Mouse (Mus musculus) megakaryocyte, embryonic 14.5 days (primary cell): ENCODE data around the gene Gm9936. TPM values are rescaled to one million over a fixed set of nuclear protein-coding genes. Genes with fewer than 3 reads are reported as not detected.
"Not testable (repeated sequence)": the region's sequence is repeated elsewhere in the genome, so short reads cannot be mapped to it uniquely, and the experiment has no call there.

Experiments
- H3K27me3 ChIP-seq: replicated peaks from 2 replicates; pipeline ENCODE3; 2012; ENCODE audit warnings: inconsistent platforms
- H3K36me3 ChIP-seq: replicated peaks from 2 replicates; pipeline ENCODE3; 2012; ENCODE audit warnings: low read length, inconsistent platforms, mixed read lengths
- H3K4me1 ChIP-seq: 2 replicates; pipeline ENCODE4 v1.6.1; 2012; ENCODE audit warnings: inconsistent platforms
- H3K4me3 ChIP-seq: replicated peaks from 2 replicates; pipeline ENCODE3; 2012; ENCODE audit warnings: moderate library complexity, mild to moderate bottlenecking, inconsistent platforms
- H3K9me3 ChIP-seq: 2 replicates; pipeline ENCODE4 v1.6.1; 2012; ENCODE audit warnings: inconsistent platforms
- FLI1 ChIP-seq: IDR thresholded peaks from 2 replicates; pipeline ENCODE4 v1.6.1; 2012; ENCODE audit warnings: low read length, inconsistent platforms, mixed read lengths
- GATA1 ChIP-seq: IDR thresholded peaks from 3 replicates; pipeline ENCODE4 v1.6.1; 2012; ENCODE audit warnings: mixed read lengths, low read length, inconsistent platforms, borderline replicate concordance
- polyA plus RNA-seq: library from polyadenylated mRNA; stranded (reverse); fragments of >175 nt; gene quantifications from 2 replicates; pipeline ENCODE4 v1.2.3, GENCODE M21; 2012; ENCODE audit warnings: low replicate concordance; ENCODE audit not compliant: insufficient read depth

Gene Gm9936
- not detected in 2 replicates for polyA plus RNA-seq

- H3K9me3 ChIP-seq: no peaks in the 10 kb centered on the region
- no peak within 1 kb of the TSS for H3K4me3 ChIP-seq
- H3K27me3 ChIP-seq: peaks cover 75% of the 10 kb centered on the region
- peaks cover 12% of the 10 kb centered on the region for H3K4me1 ChIP-seq
- H3K36me3 ChIP-seq: no peaks in the 10 kb centered on the region
- TF ChIP-seq FLI1 (no peak), GATA1 (no peak)
These were observed at the start of gene Gm9936 for GRCm38 (mm10) chr5:114858582-114858981. TSS of gene Gm9936 (minus strand) at chr5:114858682.

GRCm38 (mm10) chr5:114902413-114902812 is 43.9 kb upstream of the Gm9936 start:
- peaks cover 5% of the 10 kb centered on the region for H3K4me1 ChIP-seq
- H3K9me3 ChIP-seq: peaks cover 23% of the 10 kb centered on the region
- TF ChIP-seq FLI1: no peak
- no peak for TF ChIP-seq GATA1
- no peak overlapping the region for H3K4me3 ChIP-seq
- H3K36me3 ChIP-seq: peaks cover 18% of the 10 kb centered on the region
- H3K27me3 ChIP-seq: peaks cover 23% of the 10 kb centered on the region

DNA sequence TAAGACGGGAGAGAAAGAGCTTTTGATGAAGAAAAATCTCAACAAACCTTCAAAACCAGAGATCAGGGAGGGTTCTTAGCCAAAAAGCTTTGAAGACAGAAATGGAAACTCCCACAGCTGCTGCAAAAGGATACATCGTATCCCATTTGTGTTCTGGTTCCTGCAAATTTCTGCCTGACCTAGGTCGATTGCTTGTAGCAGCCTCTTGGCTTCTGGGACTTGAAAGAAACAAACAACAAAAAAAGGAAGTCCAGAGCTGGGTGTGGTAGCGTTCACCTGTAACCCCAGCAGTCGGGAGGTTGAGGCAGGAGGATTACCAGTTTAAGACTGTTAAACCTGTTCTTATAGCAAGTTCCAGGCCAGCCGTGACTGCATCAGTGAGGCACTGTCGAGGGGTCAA is 40.4 kb upstream of the Gm9936 start:
- Histone ChIP-seq H3K4me3 (no peak overlapping the region), H3K36me3 (no peaks in the 10 kb centered on the region), H3K9me3 (no peaks in the 10 kb centered on the region), H3K27me3 (peaks cover 19% of the 10 kb centered on the region), H3K4me1 (peaks cover 18% of the 10 kb centered on the region)
- TF ChIP-seq FLI1: no peak
- no peak for TF ChIP-seq GATA1

DNA sequence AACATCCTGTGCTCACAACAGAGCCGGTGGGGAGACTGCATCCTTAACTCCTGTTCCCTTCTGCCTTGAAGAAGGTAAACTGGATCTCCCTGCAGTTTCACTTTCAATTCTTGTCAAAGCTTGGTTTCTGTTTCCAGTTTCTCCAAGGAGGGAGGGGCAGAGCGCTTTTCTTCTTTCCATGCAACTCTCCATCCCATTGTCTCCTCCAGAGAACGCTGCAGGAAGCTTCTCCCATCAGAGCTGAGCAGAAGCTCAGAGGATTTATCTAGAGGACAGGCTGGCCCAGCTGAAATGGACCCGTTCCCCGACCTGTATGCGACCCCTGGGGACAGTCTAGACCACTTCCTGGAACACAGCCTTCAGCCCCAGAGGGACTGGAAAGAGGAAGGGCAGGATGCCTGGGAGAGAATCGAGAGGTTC is 38.9 kb upstream of the Gm9936 start:
- TF ChIP-seq GATA1 (no peak), FLI1 (no peak)
- H3K27me3 ChIP-seq: peaks cover 19% of the 10 kb centered on the region
- peaks cover 18% of the 10 kb centered on the region for H3K4me1 ChIP-seq
- H3K36me3 ChIP-seq: no peaks in the 10 kb centered on the region
- peak overlapping the region; percentile 91 for H3K4me3 ChIP-seq
- no peaks in the 10 kb centered on the region for H3K9me3 ChIP-seq

- H3K4me1 ChIP-seq: peaks cover 18% of the 10 kb centered on the region
- no peaks in the 10 kb centered on the region for H3K9me3 ChIP-seq
- no peaks in the 10 kb centered on the region for H3K36me3 ChIP-seq
- peak within 1 kb of the TSS; percentile 91 for H3K4me3 ChIP-seq
- H3K27me3 ChIP-seq: peaks cover 19% of the 10 kb centered on the region
- TF ChIP-seq FLI1 (no peak), GATA1 (no peak)
These were observed 38.3 kb upstream of the Gm9936 start, which contains the start of gene Oasl2 for GRCm38 (mm10) chr5:114896688-114897373. TSS of gene Oasl2 (plus strand) at chr5:114896936.

- no peak overlapping the region for H3K4me3 ChIP-seq
- no peak for TF ChIP-seq GATA1
- no peak for TF ChIP-seq FLI1
- H3K4me1 ChIP-seq: peaks cover 18% of the 10 kb centered on the region
- H3K9me3 ChIP-seq: no peaks in the 10 kb centered on the region
- peaks cover 12% of the 10 kb centered on the region for H3K27me3 ChIP-seq
- H3K36me3 ChIP-seq: no peaks in the 10 kb centered on the region
These were observed 37.1 kb upstream of the Gm9936 start for GRCm38 (mm10) chr5:114895542-114895941.

DNA sequence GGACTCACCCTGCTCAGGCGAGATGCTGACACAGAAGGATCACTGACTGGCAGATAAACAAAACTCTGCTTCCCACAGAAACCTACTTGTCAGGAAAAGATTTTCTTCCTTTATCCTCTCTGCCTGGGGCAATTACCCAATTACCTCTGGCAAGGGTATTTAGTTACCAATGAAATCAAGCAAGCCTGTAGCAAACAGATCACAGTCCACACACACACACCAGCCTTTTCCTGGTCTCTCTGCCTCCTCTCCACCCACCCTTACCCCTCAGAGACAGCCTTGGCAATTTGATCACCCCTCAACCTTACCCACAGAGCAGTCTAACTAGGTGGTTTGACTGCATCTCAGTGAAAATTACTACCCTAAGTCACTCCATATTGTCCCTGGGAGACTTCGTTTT is 30.5 kb upstream of the Gm9936 start:
- TF ChIP-seq GATA1 (no peak), FLI1 (no peak)
- H3K27me3 ChIP-seq: peaks cover 13% of the 10 kb centered on the region
- H3K4me3 ChIP-seq: no peak overlapping the region
- H3K9me3 ChIP-seq: peaks cover 16% of the 10 kb centered on the region; the same call in 1 of the 2 replicates
- H3K36me3 ChIP-seq: no peaks in the 10 kb centered on the region
- peaks cover 3% of the 10 kb centered on the region; the same call in 1 of the 2 replicates for H3K4me1 ChIP-seq

- H3K4me1 ChIP-seq: peaks cover 3% of the 10 kb centered on the region; the same call in 1 of the 2 replicates
- no peaks in the 10 kb centered on the region for H3K36me3 ChIP-seq
- no peak overlapping the region for H3K4me3 ChIP-seq
- TF ChIP-seq FLI1: no peak
- TF ChIP-seq GATA1: no peak
- peaks cover 21% of the 10 kb centered on the region for H3K27me3 ChIP-seq
- peaks cover 16% of the 10 kb centered on the region; the same call in 1 of the 2 replicates for H3K9me3 ChIP-seq
These were observed 28.3 kb upstream of the Gm9936 start for GRCm38 (mm10) chr5:114886801-114887200.

DNA sequence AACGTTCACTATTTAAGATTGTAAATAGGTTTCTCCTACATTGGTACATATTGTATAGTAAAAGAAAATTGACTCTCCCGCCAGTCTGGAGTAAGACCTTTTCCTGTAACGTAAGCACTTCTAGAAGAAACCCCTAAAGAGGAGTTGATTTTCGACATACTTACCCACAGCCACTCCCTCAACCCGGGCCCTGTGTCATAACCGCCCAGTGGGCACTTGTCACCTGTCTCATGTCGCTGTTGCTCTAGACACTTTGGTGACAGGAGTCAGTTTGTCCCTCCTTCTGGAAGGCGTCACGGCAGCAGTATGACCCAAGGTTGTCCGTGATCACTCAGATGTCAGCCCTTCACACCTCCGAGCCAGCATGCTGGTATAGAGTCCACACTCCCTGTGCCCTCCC is 24.5 kb upstream of the Gm9936 start:
- H3K27me3 ChIP-seq: peaks cover 27% of the 10 kb centered on the region
- H3K4me1 ChIP-seq: peaks cover 3% of the 10 kb centered on the region; the same call in 1 of the 2 replicates
- TF ChIP-seq GATA1 (no peak), FLI1 (no peak)
- peaks cover 3% of the 10 kb centered on the region; the same call in 1 of the 2 replicates for H3K9me3 ChIP-seq
- no peak overlapping the region for H3K4me3 ChIP-seq
- no peaks in the 10 kb centered on the region for H3K36me3 ChIP-seq

DNA sequence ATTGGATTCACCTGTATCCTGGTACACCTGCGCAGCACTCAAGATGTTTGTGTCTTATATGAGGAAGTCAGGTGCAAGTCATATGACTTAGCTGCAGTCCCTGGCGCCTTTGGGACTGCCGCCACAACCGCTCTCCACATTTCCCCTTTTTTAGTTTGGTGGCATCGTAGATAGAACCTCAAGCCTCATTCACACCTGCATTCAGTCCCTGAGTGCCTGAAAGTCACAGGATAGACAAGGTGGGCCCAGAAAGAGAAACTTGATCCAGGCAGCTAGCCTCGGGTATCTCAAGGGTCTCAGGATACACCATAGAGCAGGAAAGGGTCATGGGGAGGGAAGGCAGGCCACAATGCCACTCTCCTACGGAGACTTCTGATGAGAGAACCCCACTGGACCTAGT is 23.8 kb upstream of the Gm9936 start:
- H3K4me3 ChIP-seq, H3K36me3 ChIP-seq, H3K9me3 ChIP-seq, H3K4me1 ChIP-seq: not testable (repeated sequence)
- peaks cover 32% of the 10 kb centered on the region for H3K27me3 ChIP-seq

- Histone ChIP-seq H3K9me3 (no peaks in the 10 kb centered on the region), H3K27me3 (peaks cover 53% of the 10 kb centered on the region), H3K4me1 (peaks cover 5% of the 10 kb centered on the region; the same call in 1 of the 2 replicates), H3K36me3 (no peaks in the 10 kb centered on the region), H3K4me3 (no peak overlapping the region)
- no peak for TF ChIP-seq FLI1
These were observed 20.9 kb upstream of the Gm9936 start for GRCm38 (mm10) chr5:114879399-114879798.
